Mouse (Mus musculus) forebrain, embryonic 14.5 days (tissue): ENCODE measurements around the gene Mipep. TPM values are rescaled to one million over a fixed set of nuclear protein-coding genes. Genes with fewer than 3 reads are reported as not detected.

Experiments used
- ATAC-seq: fragments of 200-750 bp; cut with Nextera tagmentation; 2 replicates; pipeline ENCODE4 v1.8.0; 2017; ENCODE audit warnings: mild to moderate bottlenecking, moderate library complexity
- DNase-seq: peaks from one replicate; pipeline ENCODE4 v3.0.0-alpha.2; 2015; ENCODE audit warnings: low spot score
- H3K27ac ChIP-seq: fragments of 300-500 bp; sonication (generic); 2 replicates; pipeline ENCODE4 v1.5.1; 2014; ENCODE audit warnings: low read depth, mild to moderate bottlenecking, control low read depth, low read length, moderate library complexity
- H3K27me3 ChIP-seq: fragments of 300-500 bp; sonication (generic); replicated peaks from 2 replicates; pipeline ENCODE4 v1.6.1; 2014; ENCODE audit warnings: low read length, control low read depth, mixed read lengths; ENCODE audit not compliant: control insufficient read depth, insufficient read depth
- H3K36me3 ChIP-seq: fragments of 300-500 bp; sonication (generic); 2 replicates; pipeline ENCODE4 v1.6.1; 2014; ENCODE audit warnings: low read length, control low read depth; ENCODE audit not compliant: control insufficient read depth, insufficient read depth
- H3K4me1 ChIP-seq: fragments of 300-500 bp; sonication (generic); 2 replicates; pipeline ENCODE4 v1.6.1; 2014; ENCODE audit warnings: antibody characterized with exemption, low read length, control low read depth; ENCODE audit not compliant: control insufficient read depth, insufficient read depth
- H3K4me2 ChIP-seq: fragments of 300-500 bp; sonication (generic); 2 replicates; pipeline ENCODE4 v1.6.1; 2014; ENCODE audit warnings: mild to moderate bottlenecking, control low read depth, low read length
- H3K4me3 ChIP-seq: fragments of 300-500 bp; sonication (generic); 2 replicates; pipeline ENCODE4 v1.5.1; 2014; ENCODE audit warnings: low read depth, low read length, control low read depth
- H3K9ac ChIP-seq: fragments of 300-500 bp; sonication (generic); 2 replicates; pipeline ENCODE4 v1.6.1; 2014; ENCODE audit warnings: mild to moderate bottlenecking, low read length, control low read depth, moderate library complexity
- H3K9me3 ChIP-seq: fragments of 300-500 bp; sonication (generic); replicated peaks from 2 replicates; pipeline ENCODE4 v1.6.1; 2016; ENCODE audit warnings: low read length, control low read depth, mixed read lengths; ENCODE audit not compliant: control insufficient read depth
- WGBS: fragments of 180-500 bp; shearing (Covaris S2); extraction: QIAGEN DNeasy Blood & Tissue Kit; methylation state at CpG from one replicate; pipeline ENCODE4 v1.1.7; 2014; 5-methylcytosine and 5-hydroxymethylcytosine counted together
- polyA plus RNA-seq: library from polyadenylated mRNA; unstranded; fragments of >200 nt; fragmentation: Nextera tagmentation; extraction: Ambion mirVana; gene quantifications from 2 replicates; pipeline ENCODE4 v1.2.1, GENCODE M21; 2014

Mipep gene
- polyA plus RNA-seq = 22.9 and 24.4 TPM in 2 replicates

GRCm38 (mm10) chr14:60784427-60785315, at the start of gene Mipep:
Mipep (plus strand) TSS chr14:60784573.
- Histone ChIP-seq H3K27ac (peak within 1 kb of the TSS; percentile 65; the same call in 1 of the 2 replicates), H3K4me1 (no peaks in the 10 kb centered on the region), H3K36me3 (peaks cover 11% of the 10 kb centered on the region), H3K27me3 (no peaks in the 10 kb centered on the region), H3K9me3 (no peaks in the 10 kb centered on the region), H3K4me2 (peak within 1 kb of the TSS; percentile 62), H3K9ac (peak within 1 kb of the TSS; percentile 78), H3K4me3 (peak within 1 kb of the TSS; percentile 68)
- DNase-seq (peak; percentile 96), ATAC-seq (peak; percentile 94)
- under 1% methylated on average over 61 of the region's 61 CpGs for WGBS

GRCm38 (mm10) chr14:60735206-60735605, 49.2 kb upstream of the Mipep start:
- Histone ChIP-seq H3K9ac (no peak overlapping the region), H3K4me1 (peaks cover 31% of the 10 kb centered on the region), H3K9me3 (no peaks in the 10 kb centered on the region), H3K36me3 (no peaks in the 10 kb centered on the region), H3K4me2 (no peak overlapping the region), H3K4me3 (no peak overlapping the region), H3K27me3 (no peaks in the 10 kb centered on the region), H3K27ac (no peak overlapping the region)
- ATAC-seq = no peak
- WGBS = 53% methylated on average over 5 of the region's 5 CpGs
- no peak for DNase-seq

- Histone ChIP-seq H3K9me3 (no peaks in the 10 kb centered on the region), H3K9ac (peak overlapping the region; percentile 40), H3K4me1 (peaks cover 39% of the 10 kb centered on the region), H3K27me3 (no peaks in the 10 kb centered on the region), H3K36me3 (no peaks in the 10 kb centered on the region), H3K4me3 (no peak overlapping the region), H3K27ac (peak overlapping the region; percentile 70; the same call in 1 of the 2 replicates), H3K4me2 (no peak overlapping the region)
- WGBS = 53% methylated on average over 13 of the region's 13 CpGs
- DNase-seq (no peak), ATAC-seq (no peak)
Observed at GRCm38 (mm10) chr14:60735848-60736547, 48.4 kb upstream of the Mipep start.

GRCm38 (mm10) chr14:60736591-60737192, 47.7 kb upstream of the Mipep start:
- ATAC-seq = peak; percentile 15; the same call in 1 of the 2 replicates
- Histone ChIP-seq H3K4me1 (peaks cover 45% of the 10 kb centered on the region), H3K9ac (peak overlapping the region; percentile 40)

GRCm38 (mm10) chr14:60737202-60737611, 47.2 kb upstream of the Mipep start:
- Histone ChIP-seq H3K9me3 (no peaks in the 10 kb centered on the region), H3K27ac (peak overlapping the region; percentile 70; the same call in 1 of the 2 replicates), H3K9ac (no peak overlapping the region), H3K4me3 (no peak overlapping the region), H3K4me2 (no peak overlapping the region), H3K36me3 (0 out of 2 replicates have a peak, but pooled peaks cover 3% of the 10 kb centered on the region), H3K27me3 (no peaks in the 10 kb centered on the region), H3K4me1 (peaks cover 49% of the 10 kb centered on the region)
- WGBS = 15% methylated on average over 7 of the region's 7 CpGs
- DNase-seq (no peak), ATAC-seq (no peak)

More at GRCm38 (mm10) chr14:60736591-60737192, 47.7 kb upstream of the Mipep start:
- peak overlapping the region; percentile 70; the same call in 1 of the 2 replicates for H3K27ac ChIP-seq
- no peak overlapping the region for H3K4me3 ChIP-seq
- no peaks in the 10 kb centered on the region for H3K27me3 ChIP-seq
- no peaks in the 10 kb centered on the region for H3K9me3 ChIP-seq
- no peak overlapping the region for H3K4me2 ChIP-seq
- peak; percentile 42 for DNase-seq
- WGBS = 5% methylated on average over 4 of the region's 4 CpGs
- H3K36me3 ChIP-seq = no peaks in the 10 kb centered on the region

- no peak overlapping the region for H3K9ac ChIP-seq
- DNase-seq = no peak
- peaks cover 40% of the 10 kb centered on the region for H3K4me1 ChIP-seq
- H3K27me3 ChIP-seq = no peaks in the 10 kb centered on the region
- 0 out of 2 replicates have a peak, but pooled peaks cover 8% of the 10 kb centered on the region for H3K36me3 ChIP-seq
- no peak overlapping the region for H3K4me2 ChIP-seq
- WGBS = 64% methylated on average over 10 of the region's 10 CpGs
- no peak overlapping the region for H3K4me3 ChIP-seq
- ATAC-seq = no peak
- H3K9me3 ChIP-seq = no peaks in the 10 kb centered on the region
- peak overlapping the region; percentile 67; the same call in 1 of the 2 replicates for H3K27ac ChIP-seq
Observed at GRCm38 (mm10) chr14:60738434-60738938, 45.9 kb upstream of the Mipep start.

- H3K9me3 ChIP-seq = no peaks in the 10 kb centered on the region
- WGBS = 11% methylated on average over 7 of the region's 9 CpGs
- H3K27me3 ChIP-seq = no peaks in the 10 kb centered on the region
- H3K4me3 ChIP-seq = no peak overlapping the region
- H3K36me3 ChIP-seq = 0 out of 2 replicates have a peak, but pooled peaks cover 8% of the 10 kb centered on the region
- no peak overlapping the region for H3K9ac ChIP-seq
- peak overlapping the region; percentile 79; the same call in 1 of the 2 replicates for H3K27ac ChIP-seq
- H3K4me1 ChIP-seq = peaks cover 40% of the 10 kb centered on the region
- peak; percentile 74 for DNase-seq
- ATAC-seq = peak; percentile 33
- no peak overlapping the region for H3K4me2 ChIP-seq
Observed at GRCm38 (mm10) chr14:60739155-60739554, 45.2 kb upstream of the Mipep start.

- WGBS = 59% methylated on average over 12 of the region's 12 CpGs
- Histone ChIP-seq H3K9ac (peak overlapping the region; percentile 25; the same call in 1 of the 2 replicates), H3K27ac (peak overlapping the region; percentile 79), H3K36me3 (0 out of 2 replicates have a peak, but pooled peaks cover 8% of the 10 kb centered on the region), H3K4me1 (peaks cover 40% of the 10 kb centered on the region), H3K27me3 (no peaks in the 10 kb centered on the region), H3K9me3 (no peaks in the 10 kb centered on the region), H3K4me2 (no peak overlapping the region), H3K4me3 (no peak overlapping the region)
- ATAC-seq (no peak), DNase-seq (peak; percentile 29)
Observed at GRCm38 (mm10) chr14:60739616-60740015, 44.8 kb upstream of the Mipep start.
